Mouse (Mus musculus): ENCODE measurements around the gene Isg20.

Gene Isg20

DNA sequence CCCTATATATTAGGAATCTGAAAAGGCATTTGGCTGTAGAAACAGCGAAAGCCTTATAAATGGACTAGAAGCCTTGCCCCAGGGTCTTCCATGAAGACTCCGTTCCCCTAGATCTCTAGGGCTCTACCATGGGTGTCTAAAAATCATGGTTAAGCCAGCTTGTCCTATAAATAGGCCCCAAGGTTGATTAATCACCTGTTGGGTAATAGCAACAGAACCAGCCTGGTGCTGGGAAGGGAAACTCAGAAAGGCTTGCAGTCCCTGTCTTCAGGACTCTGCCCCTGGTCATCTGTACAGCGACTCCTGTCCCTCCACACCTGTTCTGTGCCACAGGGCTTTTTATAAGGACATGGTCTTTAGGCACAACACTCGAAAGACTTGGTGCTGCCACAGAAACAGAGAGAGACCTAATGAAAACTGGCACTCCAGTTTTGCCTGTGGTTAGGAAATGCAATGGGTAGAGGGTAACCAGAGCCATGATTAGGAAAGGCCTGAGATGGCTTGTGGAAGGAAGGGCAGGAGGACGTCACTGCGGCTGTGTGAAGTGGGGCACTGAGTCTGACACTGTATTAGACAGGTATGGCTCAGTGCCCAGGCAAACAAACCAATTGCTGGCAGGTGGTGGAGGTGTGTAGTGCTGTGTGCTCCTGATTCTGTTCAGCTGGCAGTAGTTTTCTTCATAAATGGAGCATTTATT, 9.9 kb upstream of the Isg20 start:
- DNase-seq (ENCODE audit: low read depth in 1 of 2, low spot score in 2 of 2) = no peak

DNA sequence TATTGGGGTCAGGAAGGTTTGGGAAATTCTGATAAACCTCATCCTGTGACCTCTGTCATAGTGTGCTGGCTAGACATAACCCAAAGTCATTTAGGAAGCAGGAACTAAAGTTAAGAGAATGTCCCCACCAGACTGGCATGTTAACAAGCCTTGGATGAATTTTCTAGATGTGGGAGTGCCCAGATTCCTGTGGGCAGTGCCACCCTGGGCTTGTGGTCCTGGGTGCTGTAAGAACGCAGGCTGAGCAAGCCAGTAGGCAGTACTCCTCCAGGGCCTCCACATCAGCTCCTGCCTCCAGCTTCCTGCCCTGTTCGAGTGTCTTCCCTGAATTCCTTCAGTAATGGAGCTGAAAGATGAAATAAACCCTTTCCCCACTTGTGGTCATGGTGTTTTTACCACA, 9.0 kb upstream of the Isg20 start:
- DNase-seq (ENCODE audit: low read depth in 1 of 2, low spot score in 2 of 2) = no peak

DNA sequence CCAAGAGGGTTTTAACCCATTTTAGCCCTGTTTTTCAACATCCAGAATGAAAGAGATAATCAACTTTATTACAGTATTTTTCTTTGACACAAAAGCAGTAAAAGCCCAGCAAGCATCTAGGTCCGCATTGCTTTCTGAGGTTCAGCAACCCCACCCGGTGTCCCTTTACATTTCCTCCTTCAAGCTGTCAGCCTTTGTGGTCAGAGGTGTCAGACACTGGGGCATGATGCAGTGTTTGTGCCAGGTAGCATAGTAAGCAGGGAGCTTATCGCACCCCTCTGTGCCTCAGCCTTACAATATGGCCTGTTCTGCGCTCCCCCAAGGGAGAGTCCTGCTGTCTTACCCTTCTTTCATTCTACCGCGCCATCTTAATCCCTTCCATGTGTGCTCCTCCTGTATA, 4.2 kb upstream of the Isg20 start:
- no peak for DNase-seq (ENCODE audit: low read depth in 1 of 2, low spot score in 2 of 2)

DNA sequence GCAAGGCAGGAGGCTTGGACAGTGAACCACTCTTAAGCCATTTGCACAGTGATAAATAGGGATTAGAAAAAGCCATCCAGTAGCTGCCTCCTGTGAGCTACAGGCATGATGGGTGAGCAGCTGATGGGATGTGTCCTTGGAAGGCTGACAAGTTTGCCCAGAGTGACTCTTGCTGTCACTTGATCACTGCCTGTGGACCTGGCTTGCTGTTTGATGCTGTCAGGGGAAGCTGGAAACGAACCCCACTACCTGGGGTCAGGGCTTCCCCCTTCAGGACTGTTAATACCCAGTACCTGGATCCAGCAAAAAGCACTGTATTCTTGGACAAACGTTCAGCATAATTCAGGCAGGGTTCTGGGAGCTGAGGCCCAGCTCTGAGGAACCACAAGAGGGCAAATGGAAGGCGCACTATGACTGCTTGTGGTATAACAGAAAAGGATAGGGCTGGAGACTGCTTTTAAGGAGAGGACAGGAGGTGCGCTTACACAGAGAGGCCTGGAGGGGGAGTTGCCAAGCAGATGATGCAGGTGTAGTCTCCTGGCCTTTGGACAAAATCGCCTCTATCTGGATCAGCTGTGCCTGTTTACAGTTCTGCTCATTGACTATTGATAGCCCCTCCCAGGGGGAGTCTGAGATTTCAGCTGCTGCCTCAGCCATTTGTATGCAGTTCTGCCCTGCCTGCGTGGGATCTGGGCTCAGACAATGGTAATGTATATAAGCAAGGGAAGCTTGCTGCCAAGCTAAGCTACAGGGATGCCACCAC, 2.7 kb upstream of the Isg20 start:
- no peak for DNase-seq (ENCODE audit: low read depth in 1 of 2, low spot score in 2 of 2)

DNA sequence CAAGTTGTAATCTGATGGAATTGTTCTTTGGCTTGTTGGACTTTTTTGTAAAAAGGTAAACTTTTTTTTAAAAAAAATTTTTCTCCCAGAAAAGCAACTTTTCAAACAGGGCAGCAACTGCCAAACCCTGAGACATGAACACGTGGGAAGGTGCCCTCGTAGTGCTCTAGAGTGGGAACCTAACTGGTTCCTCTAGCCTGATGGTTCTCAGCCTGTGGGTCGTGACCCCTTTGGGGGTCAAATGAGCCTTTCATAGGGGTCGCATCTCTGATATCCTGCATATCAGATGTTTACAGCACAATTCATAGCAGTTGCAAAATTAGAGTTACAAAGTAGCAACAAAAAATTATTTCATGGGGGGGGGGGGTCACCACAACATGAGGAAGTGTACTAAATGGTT, 2.0 kb upstream of the Isg20 start:
- DNase-seq (ENCODE audit: low read depth in 1 of 2, low spot score in 2 of 2) = no peak

DNA sequence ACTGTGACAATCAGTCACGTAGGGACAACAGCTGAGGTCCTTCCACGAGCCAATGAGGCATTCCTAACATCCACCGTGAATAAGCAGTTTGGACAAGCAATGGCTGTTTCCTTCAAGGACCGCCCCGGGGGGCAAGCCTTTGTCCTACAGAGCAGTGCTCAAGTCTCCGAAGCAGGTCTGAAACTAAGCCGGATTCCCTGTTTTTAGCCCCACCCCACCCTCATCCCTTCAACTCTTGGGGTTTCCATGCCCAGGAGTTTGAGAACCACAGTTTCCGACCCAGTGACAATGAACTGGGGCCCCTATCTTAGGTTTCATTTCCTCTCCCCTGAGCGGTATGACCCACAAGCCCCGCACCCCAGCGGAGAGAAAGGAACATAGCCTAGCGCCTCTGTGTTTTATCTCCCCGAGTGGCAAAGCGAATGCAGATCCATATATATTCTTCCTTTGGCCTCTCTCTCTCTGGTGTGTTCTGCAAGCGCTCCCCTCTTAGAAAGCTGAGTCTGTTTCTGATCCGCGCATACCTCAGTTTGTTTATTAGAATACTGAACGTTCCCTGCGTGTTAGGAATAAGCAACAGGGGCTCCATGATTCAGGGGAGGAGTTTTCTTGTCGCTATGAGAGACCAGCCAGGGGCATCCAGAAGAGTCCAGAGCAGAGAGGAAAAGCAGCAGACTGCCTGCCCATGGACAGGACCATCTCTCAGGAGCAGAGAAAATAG, 811 bp upstream of the Isg20 start:
- DNase-seq (ENCODE audit: low read depth in 1 of 2, low spot score in 2 of 2) = peak in 1 of 2 experiments; percentile 35

DNA sequence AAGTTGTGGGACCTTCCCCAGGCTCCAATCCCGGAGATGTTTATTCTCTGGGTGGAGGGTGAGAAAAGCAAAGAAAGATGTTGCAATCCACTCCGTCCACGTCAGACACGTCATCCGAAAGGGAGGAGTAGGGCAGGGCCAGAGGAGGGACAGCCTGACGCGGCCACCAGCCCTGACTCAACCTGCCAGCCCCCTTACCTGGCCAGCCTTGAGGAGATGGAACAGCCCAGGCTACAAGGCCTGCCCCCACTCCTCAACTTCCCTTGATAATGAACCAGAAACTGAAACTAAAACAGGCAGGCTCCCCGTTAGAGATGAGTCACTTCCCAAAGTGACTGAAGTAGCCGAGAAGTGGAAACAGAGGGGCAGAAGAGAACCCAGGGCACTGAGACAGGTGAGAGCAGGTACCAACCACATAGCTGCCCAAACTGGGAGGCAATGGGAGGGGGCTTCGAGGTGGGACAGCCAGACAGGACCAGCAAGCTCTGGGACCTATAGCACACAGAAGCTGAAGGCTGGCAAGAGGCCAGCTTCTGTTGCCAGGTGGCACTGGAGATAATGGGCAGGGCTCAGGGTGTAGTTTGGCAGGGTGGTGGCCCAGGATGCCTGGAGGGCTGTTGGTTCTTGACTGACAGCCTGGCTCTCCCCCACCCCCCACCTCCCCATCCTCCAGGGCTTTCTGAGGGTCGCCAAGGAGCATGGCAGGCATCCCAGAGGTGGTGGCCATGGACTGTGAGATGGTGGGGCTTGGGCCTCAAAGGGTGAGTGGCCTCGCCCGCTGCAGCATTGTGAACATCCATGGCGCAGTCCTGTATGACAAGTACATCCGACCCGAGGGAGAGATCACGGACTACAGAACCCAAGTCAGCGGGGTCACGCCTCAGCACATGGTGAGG, 673 bp downstream of the Isg20 start:
- peak; percentile 46 to 68 for DNase-seq (ENCODE audit: low read depth in 1 of 2, low spot score in 2 of 2)

DNA sequence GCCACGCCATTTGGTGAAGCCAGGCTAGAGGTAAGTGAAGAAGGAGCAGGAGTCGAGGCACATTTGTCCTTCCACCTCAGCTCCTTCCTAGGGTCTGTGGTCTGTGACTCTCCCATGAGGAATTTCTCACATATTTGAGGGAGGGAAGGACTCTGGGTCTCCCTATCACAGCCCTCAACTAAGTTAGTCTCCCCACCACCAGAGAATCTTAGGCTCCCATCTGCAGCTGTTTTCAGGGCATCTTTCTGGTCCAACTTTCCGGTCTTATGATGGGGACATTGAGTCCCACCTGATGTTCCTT, 1.3 kb downstream of the Isg20 start:
- no peak for DNase-seq (ENCODE audit: low read depth in 1 of 2, low spot score in 2 of 2)

DNA sequence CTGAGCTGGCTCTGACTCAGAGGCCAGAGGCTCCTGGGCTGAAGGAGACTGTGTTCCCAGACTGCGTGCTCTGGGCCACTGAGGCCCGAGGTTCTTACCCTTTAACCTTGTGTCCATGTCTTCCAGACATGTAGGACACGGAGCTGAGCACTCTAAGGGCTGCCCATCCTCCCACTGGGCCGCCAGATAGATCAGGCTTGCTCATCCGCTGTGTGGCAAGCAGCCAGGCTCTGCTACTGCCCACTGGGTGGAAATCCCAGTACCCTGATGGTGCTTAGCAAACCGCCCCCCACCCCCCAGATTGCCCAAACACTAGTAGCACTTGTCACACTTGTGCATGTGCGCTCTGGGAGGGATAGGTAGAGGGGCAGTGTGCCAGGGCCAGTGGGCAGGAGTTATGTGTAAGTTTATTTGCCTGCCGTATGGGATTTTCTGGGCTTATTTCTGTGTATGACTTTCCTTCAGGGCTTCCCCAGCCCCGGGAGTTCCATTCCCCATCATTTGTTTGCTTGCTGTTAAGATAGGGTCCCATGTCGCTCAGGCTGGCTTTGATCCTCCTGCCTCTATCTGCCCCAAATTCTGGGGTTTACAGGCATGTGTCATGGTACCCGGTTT, 1.8 kb downstream of the Isg20 start:
- DNase-seq (ENCODE audit: low read depth in 1 of 2, low spot score in 2 of 2) = no peak

DNA sequence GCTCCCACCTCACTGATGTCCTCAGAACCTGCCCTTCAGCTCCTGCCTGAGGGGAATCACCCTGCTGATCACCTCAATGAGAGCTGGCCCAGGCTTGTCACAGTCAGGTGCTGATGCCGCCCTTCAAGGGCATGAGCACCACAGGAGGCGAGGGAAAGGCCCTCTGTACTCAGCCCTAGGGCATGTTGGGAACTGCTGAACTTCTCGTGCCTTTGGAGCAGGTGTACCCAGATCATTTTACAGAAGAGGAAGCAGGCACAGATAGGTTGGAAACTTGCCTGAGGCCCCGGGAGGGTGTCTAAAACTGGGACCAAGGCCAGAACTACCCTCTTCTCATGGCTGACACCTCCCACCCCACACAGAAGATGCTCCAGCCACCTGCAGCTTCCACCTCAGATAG, 5.5 kb downstream of the Isg20 start:
- DNase-seq (ENCODE audit: low read depth in 1 of 2, low spot score in 2 of 2) = no peak

DNA sequence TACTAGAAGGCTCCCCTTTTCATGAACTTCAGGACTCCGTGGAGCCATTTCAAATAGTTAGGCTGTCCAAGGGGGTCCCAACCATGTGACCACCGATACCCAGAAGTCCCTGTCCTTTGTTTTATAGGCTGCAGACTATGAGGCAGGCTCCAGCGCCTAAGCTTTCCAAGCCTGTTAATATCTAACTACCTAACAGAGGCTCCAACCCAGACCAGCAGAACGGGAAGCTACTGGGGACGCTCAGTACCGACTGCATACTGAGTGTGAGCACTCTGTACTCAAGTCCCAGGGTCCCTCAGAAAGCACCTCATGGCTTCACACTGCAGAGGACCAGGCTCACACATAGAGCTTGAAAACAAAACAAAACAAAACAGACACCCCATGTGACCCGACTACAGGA, 9.3 kb downstream of the Isg20 start:
- no peak for DNase-seq (ENCODE audit: low read depth in 1 of 2, low spot score in 2 of 2)

DNA sequence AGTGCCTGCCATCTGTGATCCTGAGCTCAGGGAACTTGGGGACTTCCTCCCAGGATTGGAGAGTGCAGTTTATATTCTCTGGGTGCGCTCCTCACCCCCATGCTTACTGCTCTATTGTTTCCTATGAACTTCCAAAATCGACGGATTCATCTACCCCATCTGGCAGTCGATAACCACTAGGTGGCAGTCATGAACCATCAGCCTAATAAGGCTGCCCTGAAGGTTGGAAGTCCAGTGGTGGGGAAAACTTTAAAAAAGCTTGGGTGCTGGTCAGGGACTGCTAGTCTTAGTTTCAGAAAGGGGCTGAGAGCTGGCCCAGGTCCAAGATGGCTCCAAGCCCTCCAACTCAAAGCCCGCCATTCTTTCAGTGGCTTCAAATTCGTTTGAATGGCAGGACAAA, 11.1 kb downstream of the Isg20 start:
- DNase-seq (ENCODE audit: low read depth in 1 of 2, low spot score in 2 of 2) = no peak

DNA sequence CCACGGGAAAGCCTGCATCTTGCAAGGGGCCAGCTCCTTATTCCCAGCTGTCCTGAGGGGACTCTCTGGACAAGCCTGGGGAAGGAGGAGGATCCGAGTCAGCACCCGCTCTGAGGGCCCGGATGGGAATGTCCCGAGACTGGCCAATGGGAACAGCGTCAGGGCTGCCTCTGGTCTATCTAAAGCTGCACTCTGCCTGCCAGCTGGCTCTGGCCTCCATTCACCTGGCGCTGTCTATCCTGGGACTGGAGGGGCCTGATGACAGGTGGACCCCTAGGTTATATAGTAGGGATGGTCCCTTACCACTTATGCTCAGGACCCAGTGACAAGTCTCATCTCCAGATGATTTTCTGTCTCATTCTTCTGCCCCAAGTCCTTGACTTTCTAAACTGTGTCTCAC, 11.6 kb downstream of the Isg20 start:
- DNase-seq (ENCODE audit: low read depth in 1 of 2, low spot score in 2 of 2) = no peak

DNA sequence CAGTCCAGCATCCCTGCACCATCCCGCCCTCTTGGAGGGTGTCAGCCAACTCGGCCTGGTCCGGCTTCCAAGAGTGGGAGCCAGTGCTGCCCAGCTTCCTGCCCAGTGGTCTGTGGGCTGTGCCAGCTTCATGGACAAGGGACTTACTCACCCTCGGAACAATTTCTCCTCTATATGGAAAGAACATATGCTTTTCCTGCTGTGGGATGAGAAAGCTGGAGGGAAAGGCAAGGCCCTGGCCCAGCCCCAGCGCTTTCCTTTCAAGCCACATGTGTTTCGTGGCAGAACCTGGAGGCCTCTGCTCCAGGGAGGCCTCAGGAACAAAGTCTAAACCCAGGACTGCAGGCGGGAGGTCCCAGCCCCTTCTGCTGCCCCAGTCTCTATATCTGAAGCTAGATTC, 12.5 kb downstream of the Isg20 start:
- no peak for DNase-seq (ENCODE audit: low read depth in 1 of 2, low spot score in 2 of 2)

DNA sequence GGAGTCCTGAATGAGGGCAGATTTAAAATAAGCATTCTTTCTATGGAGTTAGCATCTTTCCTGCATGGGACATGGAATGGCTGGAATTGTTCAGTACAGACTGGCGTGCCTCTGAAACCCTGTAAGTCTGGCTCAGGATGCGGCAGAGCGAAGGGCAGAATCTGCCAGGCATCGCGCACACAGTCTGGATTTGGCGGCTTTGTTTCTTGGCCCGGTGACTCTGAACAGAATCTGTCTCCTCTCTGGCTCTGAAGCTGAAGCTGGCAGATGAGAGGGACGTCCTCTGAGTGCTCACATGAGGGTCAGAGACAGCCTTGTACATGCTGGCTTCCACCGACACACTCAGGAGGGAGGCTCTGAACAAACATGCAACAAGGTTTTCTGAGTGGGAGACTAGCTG, 12.9 kb downstream of the Isg20 start:
- no peak for DNase-seq (ENCODE audit: low read depth in 1 of 2, low spot score in 2 of 2)

DNA sequence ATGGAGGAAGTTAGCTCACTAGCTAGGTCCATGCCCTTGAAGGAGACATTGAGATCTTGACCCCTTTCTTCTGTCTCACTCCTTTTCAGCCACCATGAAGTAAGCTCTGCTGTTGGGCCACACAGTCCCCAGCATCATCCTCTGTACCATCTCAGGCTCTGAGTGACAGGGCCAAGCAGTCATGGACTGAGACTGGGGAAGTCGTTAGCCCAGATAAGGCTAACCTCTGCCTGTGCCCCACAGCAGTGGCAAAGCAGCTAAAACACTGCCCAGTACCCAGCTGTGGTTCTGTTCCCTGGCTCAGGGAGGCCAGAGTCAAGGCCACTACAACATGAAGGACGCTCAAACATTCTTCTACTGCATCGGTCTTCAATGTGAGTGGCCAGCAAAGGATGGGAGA, 14.0 kb downstream of the Isg20 start:
- no peak for DNase-seq (ENCODE audit: low read depth in 1 of 2, low spot score in 2 of 2)

DNA sequence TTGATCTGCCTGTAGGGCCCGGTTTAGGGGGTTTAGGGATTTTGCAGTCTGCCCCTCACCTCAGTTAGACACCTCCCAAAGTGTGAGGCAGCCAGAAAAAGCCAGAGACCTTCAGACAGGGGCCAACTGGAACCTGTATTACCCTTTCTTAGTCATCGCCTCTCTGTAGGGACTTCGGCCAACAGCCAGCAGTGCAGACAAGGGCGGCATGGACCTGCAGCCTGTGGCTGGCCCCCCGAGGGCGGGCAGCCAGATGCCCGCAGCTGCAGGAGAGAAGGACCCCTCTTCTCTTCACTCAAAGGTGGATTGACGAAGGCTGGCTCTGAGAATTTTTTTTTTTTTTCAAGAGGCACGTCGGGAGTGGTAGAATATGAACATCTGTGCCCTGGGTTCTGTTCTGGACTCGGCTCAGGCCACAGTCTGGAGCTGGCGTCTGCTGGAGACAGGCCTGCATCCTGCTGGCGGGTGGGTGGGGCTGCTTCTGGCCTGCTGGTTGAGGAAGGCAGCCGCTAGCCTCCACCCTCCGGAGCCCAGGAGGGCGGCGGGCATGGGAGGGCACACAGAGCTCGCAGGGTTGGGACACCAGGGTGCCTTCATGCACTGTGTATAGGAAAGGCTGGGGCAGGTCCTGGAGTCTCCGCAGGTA, 25.9 kb downstream of the Isg20 start:
- DNase-seq (ENCODE audit: low read depth in 1 of 2, low spot score in 2 of 2) = no peak

DNA sequence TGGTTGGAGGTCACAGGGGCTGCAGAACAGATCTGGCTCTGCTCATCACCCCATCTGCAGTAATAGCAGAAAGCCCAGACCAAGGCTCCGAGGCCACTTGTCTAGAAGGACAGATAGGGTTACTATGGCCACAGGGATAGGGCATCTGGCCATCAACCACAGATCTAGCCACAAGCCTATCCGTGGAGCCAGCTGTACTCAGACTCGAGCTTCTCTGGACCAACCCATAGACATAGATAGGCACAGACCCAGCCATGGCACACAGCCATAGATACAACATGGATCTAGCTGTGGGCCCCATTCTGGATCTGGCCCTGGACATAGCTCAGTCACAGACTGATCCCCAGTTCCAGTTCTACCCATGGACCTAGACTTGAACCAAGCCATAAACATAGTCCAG, 27.7 kb downstream of the Isg20 start:
- DNase-seq (ENCODE audit: low read depth in 1 of 2, low spot score in 2 of 2) = no peak

DNA sequence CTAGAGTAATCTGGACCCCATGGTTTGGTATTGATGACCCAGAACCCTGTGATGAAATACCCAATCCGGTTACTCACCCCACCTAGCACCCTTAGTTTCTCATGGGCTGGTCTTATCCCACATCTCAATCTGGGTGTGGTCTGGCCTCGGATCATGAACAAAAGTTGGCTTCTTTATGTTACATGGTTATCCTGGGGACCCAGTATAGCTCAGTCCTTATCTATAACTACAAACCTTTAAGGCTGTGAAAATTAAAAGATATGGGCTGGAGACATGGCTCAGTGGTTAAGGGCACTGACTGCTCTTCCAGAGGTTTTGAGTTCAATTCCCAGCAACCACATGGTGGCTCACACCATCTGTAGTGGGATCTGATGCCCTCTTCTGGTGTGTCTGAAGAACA, 29.3 kb downstream of the Isg20 start:
- DNase-seq (ENCODE audit: low read depth in 1 of 2, low spot score in 2 of 2) = no peak

DNA sequence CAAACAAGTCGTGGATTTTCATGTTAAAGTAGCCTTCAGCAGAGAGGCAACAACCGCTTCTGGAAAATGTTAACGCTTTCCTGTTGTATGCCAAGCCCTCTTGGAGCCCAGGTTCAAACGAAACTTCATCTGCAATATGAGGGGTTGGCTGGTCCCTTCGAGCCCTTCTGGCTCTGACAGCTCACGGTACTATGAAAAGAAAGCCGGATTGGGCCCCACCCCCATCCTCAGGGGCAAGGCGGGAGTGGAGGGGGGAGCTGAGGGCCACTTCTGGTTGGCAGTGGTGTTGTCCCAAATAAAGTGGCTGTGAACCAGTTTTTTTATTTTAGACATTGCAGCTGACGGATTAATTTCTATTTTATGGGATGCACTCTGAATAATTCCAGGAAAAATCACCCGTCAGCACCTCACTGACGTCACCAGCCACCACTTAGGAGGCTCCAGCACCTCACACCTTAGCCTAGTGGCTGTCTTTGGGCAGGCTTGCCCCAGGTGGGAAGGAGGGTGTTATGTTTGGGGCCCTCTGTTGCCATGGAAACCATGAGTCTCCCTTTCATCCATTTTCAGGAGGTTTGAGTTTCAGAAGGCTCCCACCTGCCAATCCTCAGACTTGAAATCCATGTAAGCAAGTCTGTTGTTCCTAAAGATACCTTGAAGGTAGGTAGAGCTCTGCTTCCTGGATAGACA, 40.8 kb downstream of the Isg20 start:
- DNase-seq (ENCODE audit: low read depth in 1 of 2, low spot score in 2 of 2) = no peak

All from monocyte, adult 2 months (primary cell).